Mouse (Mus musculus): ENCODE measurements around the gene Zgpat. TPM values are rescaled to one million over a fixed set of nuclear protein-coding genes. Genes with fewer than 3 reads are reported as not detected.

Zgpat gene
- 24.1 and 32.2 TPM in 2 replicates for polyA plus RNA-seq (2015; fragmentation: Nextera tagmentation; extraction: Ambion mirVana)

- Histone ChIP-seq H3K27me3 (no peaks in the 10 kb centered on the region), H3K27ac (peak within 1 kb of the TSS; percentile 87), H3K4me1 (replicated peaks) (peaks cover 30% of the 10 kb centered on the region), H3K4me2 (peak within 1 kb of the TSS; percentile 88), H3K4me3 (peak within 1 kb of the TSS; percentile 86), H3K9me3 (replicated peaks) (no peaks in the 10 kb centered on the region), H3K36me3 (peaks cover 24% of the 10 kb centered on the region), H3K9ac (peak within 1 kb of the TSS; percentile 75)
- WGBS: under 1% methylated on average over 71 of the region's 71 CpGs
- ATAC-seq (replicated peaks; ENCODE audit: insufficient number of reproducible peaks, insufficient read depth, low FRiP score, low read depth): peak; percentile 89
These were observed at the start of gene Zgpat, which contains the start of gene Arfrp1 for GRCm38 (mm10) chr2:181364860-181365596. Zgpat (plus strand) TSS chr2:181364928. Arfrp1 (minus strand) TSS chr2:181365404.

GRCm38 (mm10) chr2:181319248-181320102 is 45.3 kb upstream of the Zgpat start, which contains the start of gene Rtel1:
Rtel1 (plus strand) TSS chr2:181319739.
- H3K9me3 ChIP-seq (replicated peaks): no peaks in the 10 kb centered on the region
- peaks cover 22% of the 10 kb centered on the region for H3K27me3 ChIP-seq
- H3K36me3 ChIP-seq: peaks cover 20% of the 10 kb centered on the region
- peak within 1 kb of the TSS; percentile 75 for H3K4me2 ChIP-seq
- peaks cover 12% of the 10 kb centered on the region for H3K4me1 ChIP-seq (replicated peaks)
- peak within 1 kb of the TSS; percentile 56 for H3K9ac ChIP-seq
- ATAC-seq (replicated peaks; ENCODE audit: insufficient number of reproducible peaks, insufficient read depth, low FRiP score, low read depth): peak; percentile 87
- peak within 1 kb of the TSS; percentile 63 for H3K4me3 ChIP-seq
- WGBS: 5% methylated on average over 40 of the region's 40 CpGs
- H3K27ac ChIP-seq: peak within 1 kb of the TSS; percentile 80

GRCm38 (mm10) chr2:181320103-181320499 is 44.6 kb upstream of the Zgpat start:
- WGBS: 17% methylated on average over 7 of the region's 7 CpGs
- Histone ChIP-seq H3K9ac (peak overlapping the region; percentile 56), H3K27ac (peak overlapping the region; percentile 80), H3K4me1 (replicated peaks) (peaks cover 12% of the 10 kb centered on the region), H3K36me3 (peaks cover 24% of the 10 kb centered on the region), H3K4me3 (peak overlapping the region; percentile 63), H3K27me3 (peaks cover 16% of the 10 kb centered on the region), H3K4me2 (peak overlapping the region; percentile 75), H3K9me3 (replicated peaks) (no peaks in the 10 kb centered on the region)
- no peak for ATAC-seq (replicated peaks; ENCODE audit: insufficient number of reproducible peaks, insufficient read depth, low FRiP score, low read depth)

GRCm38 (mm10) chr2:181322136-181322535 is 42.6 kb upstream of the Zgpat start:
- Histone ChIP-seq H3K4me1 (replicated peaks) (peaks cover 12% of the 10 kb centered on the region), H3K9me3 (replicated peaks) (no peaks in the 10 kb centered on the region), H3K9ac (no peak overlapping the region), H3K36me3 (peaks cover 40% of the 10 kb centered on the region), H3K27ac (no peak overlapping the region), H3K4me3 (no peak overlapping the region), H3K4me2 (no peak overlapping the region), H3K27me3 (0 out of 2 replicates have a peak, but pooled peaks cover 2% of the 10 kb centered on the region)
- 78% methylated on average over 5 of the region's 5 CpGs for WGBS
- no peak for ATAC-seq (replicated peaks; ENCODE audit: insufficient number of reproducible peaks, insufficient read depth, low FRiP score, low read depth)

- Histone ChIP-seq H3K27ac (no peak overlapping the region), H3K36me3 (peaks cover 72% of the 10 kb centered on the region), H3K4me1 (replicated peaks) (0 out of 2 replicates have a peak, but pooled peaks cover 2% of the 10 kb centered on the region), H3K9ac (no peak overlapping the region), H3K9me3 (replicated peaks) (no peaks in the 10 kb centered on the region), H3K4me2 (no peak overlapping the region), H3K27me3 (no peaks in the 10 kb centered on the region), H3K4me3 (no peak overlapping the region)
- no peak for ATAC-seq (replicated peaks; ENCODE audit: insufficient number of reproducible peaks, insufficient read depth, low FRiP score, low read depth)
- WGBS: 93% methylated on average over 2 of the region's 2 CpGs
These were observed 38.6 kb upstream of the Zgpat start for GRCm38 (mm10) chr2:181326098-181326497.

- 0 out of 2 replicates have a peak, but pooled peaks cover 2% of the 10 kb centered on the region for H3K4me1 ChIP-seq (replicated peaks)
- H3K4me3 ChIP-seq: no peak overlapping the region
- peaks cover 68% of the 10 kb centered on the region for H3K36me3 ChIP-seq
- H3K27ac ChIP-seq: no peak overlapping the region
- H3K9me3 ChIP-seq (replicated peaks): no peaks in the 10 kb centered on the region
- no peak overlapping the region for H3K9ac ChIP-seq
- no peak for ATAC-seq (replicated peaks; ENCODE audit: insufficient number of reproducible peaks, insufficient read depth, low FRiP score, low read depth)
- H3K4me2 ChIP-seq: no peak overlapping the region
- H3K27me3 ChIP-seq: no peaks in the 10 kb centered on the region
These were observed 32.2 kb upstream of the Zgpat start for GRCm38 (mm10) chr2:181332542-181332941.

- Histone ChIP-seq H3K36me3 (peaks cover 64% of the 10 kb centered on the region), H3K4me1 (replicated peaks) (0 out of 2 replicates have a peak, but pooled peaks cover 2% of the 10 kb centered on the region), H3K4me2 (no peak overlapping the region), H3K9ac (no peak overlapping the region), H3K27ac (no peak overlapping the region), H3K27me3 (no peaks in the 10 kb centered on the region), H3K9me3 (replicated peaks) (no peaks in the 10 kb centered on the region), H3K4me3 (no peak overlapping the region)
- WGBS: 69% methylated on average over 3 of the region's 3 CpGs
- ATAC-seq (replicated peaks; ENCODE audit: insufficient number of reproducible peaks, insufficient read depth, low FRiP score, low read depth): no peak
These were observed 30.7 kb upstream of the Zgpat start for GRCm38 (mm10) chr2:181334023-181334422.

- Histone ChIP-seq H3K27me3 (no peaks in the 10 kb centered on the region), H3K4me1 (replicated peaks) (peaks cover 14% of the 10 kb centered on the region), H3K4me2 (no peak overlapping the region), H3K9me3 (replicated peaks) (no peaks in the 10 kb centered on the region), H3K9ac (no peak overlapping the region), H3K27ac (no peak overlapping the region), H3K4me3 (no peak overlapping the region), H3K36me3 (peaks cover 55% of the 10 kb centered on the region)
- WGBS: 82% methylated on average over 4 of the region's 4 CpGs
- no peak for ATAC-seq (replicated peaks; ENCODE audit: insufficient number of reproducible peaks, insufficient read depth, low FRiP score, low read depth)
These were observed 24.3 kb upstream of the Zgpat start for GRCm38 (mm10) chr2:181340426-181340825.

GRCm38 (mm10) chr2:181342766-181343165 is 22.0 kb upstream of the Zgpat start:
- Histone ChIP-seq H3K4me1 (replicated peaks) (peaks cover 14% of the 10 kb centered on the region), H3K36me3 (peaks cover 49% of the 10 kb centered on the region), H3K27me3 (no peaks in the 10 kb centered on the region), H3K9me3 (replicated peaks) (no peaks in the 10 kb centered on the region), H3K9ac (no peak overlapping the region), H3K4me3 (no peak overlapping the region), H3K27ac (peak overlapping the region; percentile 62), H3K4me2 (no peak overlapping the region)
- ATAC-seq (replicated peaks; ENCODE audit: insufficient number of reproducible peaks, insufficient read depth, low FRiP score, low read depth): peak; percentile 75; the same call in 1 of the 2 replicates
- WGBS: 36% methylated on average over 6 of the region's 6 CpGs

- 79% methylated on average over 3 of the region's 3 CpGs for WGBS
- no peak for ATAC-seq (replicated peaks; ENCODE audit: insufficient number of reproducible peaks, insufficient read depth, low FRiP score, low read depth)
- Histone ChIP-seq H3K4me3 (no peak overlapping the region), H3K4me1 (replicated peaks) (no peaks in the 10 kb centered on the region), H3K9ac (no peak overlapping the region), H3K9me3 (replicated peaks) (no peaks in the 10 kb centered on the region), H3K27ac (no peak overlapping the region), H3K4me2 (no peak overlapping the region), H3K27me3 (no peaks in the 10 kb centered on the region), H3K36me3 (peaks cover 73% of the 10 kb centered on the region)
These were observed 7.9 kb upstream of the Zgpat start for GRCm38 (mm10) chr2:181356780-181357179.

GRCm38 (mm10) chr2:181363946-181364345 is 782 bp upstream of the Zgpat start:
- Histone ChIP-seq H3K36me3 (peaks cover 30% of the 10 kb centered on the region), H3K4me3 (peak overlapping the region; percentile 86), H3K27ac (no peak overlapping the region), H3K4me2 (peak overlapping the region; percentile 88), H3K9me3 (replicated peaks) (no peaks in the 10 kb centered on the region), H3K27me3 (no peaks in the 10 kb centered on the region), H3K9ac (peak overlapping the region; percentile 75), H3K4me1 (replicated peaks) (peaks cover 30% of the 10 kb centered on the region)
- 74% methylated on average over 3 of the region's 3 CpGs for WGBS
- ATAC-seq (replicated peaks; ENCODE audit: insufficient number of reproducible peaks, insufficient read depth, low FRiP score, low read depth): no peak

Data from heart, embryonic 15.5 days (tissue).